Mouse (Mus musculus): ENCODE measurements around the gene Myocd. TPM values are rescaled to one million over a fixed set of nuclear protein-coding genes. Genes with fewer than 3 reads are reported as not detected.

Myocd gene
- total RNA-seq, 2 experiments from 2014 or later, result not detected

GRCm38 (mm10) chr11:65214954-65215629 is 54.7 kb downstream of the Myocd start:
- no peak for ATAC-seq (replicated peaks; ENCODE audit: poor library complexity, severe bottlenecking)

DNA sequence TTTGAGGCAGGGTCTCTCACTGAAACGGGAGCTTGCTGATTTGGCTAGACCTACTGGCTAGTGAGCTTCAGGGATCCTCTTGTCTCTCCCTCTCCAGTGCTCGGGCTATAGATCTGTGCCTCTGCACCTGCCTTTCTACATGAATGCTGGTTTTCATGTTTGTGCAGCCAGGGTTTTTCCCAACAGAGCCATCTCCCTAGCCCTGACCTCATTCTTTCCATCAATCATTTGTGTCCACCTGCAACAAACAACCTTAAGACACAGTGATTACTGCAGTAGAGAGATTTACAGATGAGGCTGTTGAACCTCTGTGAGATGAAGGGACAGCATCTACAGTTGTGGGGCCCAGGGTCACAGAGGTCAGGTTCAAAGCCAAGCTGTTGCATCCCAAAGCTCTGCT is 56.0 kb downstream of the Myocd start:
- no peak for ATAC-seq (replicated peaks; ENCODE audit: poor library complexity, severe bottlenecking)

GRCm38 (mm10) chr11:65211701-65212100 is 58.1 kb downstream of the Myocd start:
- ATAC-seq (replicated peaks; ENCODE audit: poor library complexity, severe bottlenecking), result no peak

GRCm38 (mm10) chr11:65209441-65209840 is 60.3 kb downstream of the Myocd start:
- no peak for ATAC-seq (replicated peaks; ENCODE audit: poor library complexity, severe bottlenecking)

GRCm38 (mm10) chr11:65205306-65205705 is 64.5 kb downstream of the Myocd start:
- ATAC-seq (replicated peaks; ENCODE audit: poor library complexity, severe bottlenecking), result no peak

GRCm38 (mm10) chr11:65204651-65205050 is 65.1 kb downstream of the Myocd start:
- ATAC-seq (replicated peaks; ENCODE audit: poor library complexity, severe bottlenecking), result no peak

GRCm38 (mm10) chr11:65203020-65203419 is 66.8 kb downstream of the Myocd start:
- ATAC-seq (replicated peaks; ENCODE audit: poor library complexity, severe bottlenecking), result no peak

GRCm38 (mm10) chr11:65202236-65202635 is 67.6 kb downstream of the Myocd start:
- no peak for ATAC-seq (replicated peaks; ENCODE audit: poor library complexity, severe bottlenecking)

- no peak for ATAC-seq (replicated peaks; ENCODE audit: poor library complexity, severe bottlenecking)
Observed at GRCm38 (mm10) chr11:65198026-65198425, 71.8 kb downstream of the Myocd start.

GRCm38 (mm10) chr11:65197280-65197679 is 72.5 kb downstream of the Myocd start:
- peak; percentile 52; the same call in 1 of the 2 replicates for ATAC-seq (replicated peaks; ENCODE audit: poor library complexity, severe bottlenecking)

DNA sequence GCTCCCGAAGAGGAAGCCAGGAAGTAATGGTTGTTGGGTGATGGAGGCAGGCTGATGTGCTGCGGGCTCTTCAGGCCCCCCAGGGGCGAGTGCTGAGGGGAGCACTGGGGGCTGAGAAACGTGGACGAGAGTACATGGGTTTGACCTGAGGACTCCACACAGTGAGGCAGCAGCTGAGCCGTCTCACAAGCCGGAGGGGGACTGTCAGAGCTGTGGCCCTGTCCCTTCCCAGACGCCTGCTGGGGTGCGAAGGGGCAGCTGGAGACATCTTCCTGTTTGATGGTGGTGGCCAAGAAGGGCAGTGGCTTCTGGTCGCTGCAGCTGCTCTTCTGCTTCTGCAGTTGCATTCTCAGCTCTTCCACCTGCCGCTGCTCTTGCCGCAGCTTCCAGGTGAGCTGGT is 82.8 kb downstream of the Myocd start:
- ATAC-seq (replicated peaks; ENCODE audit: poor library complexity, severe bottlenecking), result no peak

GRCm38 (mm10) chr11:65185114-65185513 is 84.7 kb downstream of the Myocd start:
- ATAC-seq (replicated peaks; ENCODE audit: poor library complexity, severe bottlenecking), result no peak

DNA sequence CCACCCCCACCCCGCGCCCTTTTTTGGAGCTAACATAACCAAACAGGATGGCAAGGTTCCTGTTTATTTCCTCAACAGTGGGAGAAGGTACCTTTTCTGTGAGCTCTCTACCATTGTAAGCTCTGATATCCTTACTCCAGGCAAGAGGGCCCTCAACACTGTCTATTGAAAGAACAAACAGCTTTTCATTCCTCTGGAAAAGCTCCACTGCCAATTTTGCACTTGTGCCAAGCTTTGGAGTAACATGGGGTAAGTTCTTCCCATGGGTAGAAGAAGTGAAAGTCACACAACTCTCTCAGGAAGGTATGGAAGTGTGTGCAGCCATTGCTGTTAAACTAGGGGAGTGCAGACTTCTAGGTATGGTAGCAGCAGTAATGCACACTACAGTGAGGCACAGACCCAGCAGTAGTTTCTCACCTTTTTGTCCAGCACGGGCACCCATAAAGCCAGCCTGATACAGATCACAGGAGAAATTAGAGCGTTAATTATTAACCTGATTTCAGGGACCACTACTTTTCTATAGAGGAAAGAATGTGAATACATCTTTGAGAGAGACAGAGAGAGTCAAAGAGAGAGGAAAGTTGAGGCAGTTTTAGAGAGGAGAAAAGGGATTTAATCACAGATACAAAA is 99.6 kb downstream of the Myocd start:
- no peak for ATAC-seq (replicated peaks; ENCODE audit: poor library complexity, severe bottlenecking)

GRCm38 (mm10) chr11:65162767-65163120 is 107.0 kb downstream of the Myocd start, which contains the start of gene Arhgap44:
Gene Arhgap44, minus strand, starts transcription at chr11:65162961.
- no peak for ATAC-seq (replicated peaks; ENCODE audit: poor library complexity, severe bottlenecking)

- ATAC-seq (replicated peaks; ENCODE audit: poor library complexity, severe bottlenecking), result no peak
Observed at GRCm38 (mm10) chr11:65161881-65162766, 107.7 kb downstream of the Myocd start.

DNA sequence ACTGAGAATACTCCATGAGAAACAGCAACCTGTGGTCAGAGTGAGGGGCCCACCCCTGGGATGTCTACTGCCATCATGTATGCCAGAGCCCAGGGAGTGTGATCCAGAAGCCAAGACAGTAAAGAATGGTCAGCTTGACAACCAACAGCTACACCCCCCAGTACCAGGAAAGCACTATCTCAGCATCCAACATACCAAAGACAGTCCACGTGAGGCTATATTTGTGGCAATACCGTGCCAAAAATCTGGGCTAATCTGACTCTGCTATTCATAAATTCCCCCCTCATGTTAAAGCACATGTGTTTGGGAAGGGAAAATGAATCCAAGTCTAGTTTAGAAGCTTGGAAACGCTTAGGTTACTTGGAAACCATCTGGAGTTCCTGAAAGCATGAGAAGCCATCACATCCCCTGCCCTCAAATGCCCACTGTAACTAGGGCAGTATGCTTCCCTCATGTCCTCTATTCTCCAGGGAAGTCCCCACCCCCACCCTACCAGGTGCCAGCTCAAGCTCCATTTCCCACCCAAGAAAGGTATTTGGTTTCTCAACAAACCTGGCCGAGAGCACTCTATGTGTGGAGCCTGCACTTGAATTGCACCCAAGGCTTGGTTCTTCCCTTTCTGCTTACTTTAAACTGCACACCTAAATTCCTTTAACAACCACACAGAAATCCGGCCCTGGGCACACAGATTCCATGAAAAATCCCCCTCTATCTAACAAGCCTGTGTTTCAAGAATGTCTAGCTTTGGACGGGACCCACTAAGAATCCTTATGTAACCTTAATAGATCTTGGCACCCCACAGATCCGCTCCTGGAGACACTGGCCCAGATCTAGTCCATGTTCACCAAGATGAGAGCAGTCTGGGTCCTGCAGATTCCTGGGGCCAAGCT is 108.6 kb downstream of the Myocd start:
- no peak for ATAC-seq (replicated peaks; ENCODE audit: poor library complexity, severe bottlenecking)

DNA sequence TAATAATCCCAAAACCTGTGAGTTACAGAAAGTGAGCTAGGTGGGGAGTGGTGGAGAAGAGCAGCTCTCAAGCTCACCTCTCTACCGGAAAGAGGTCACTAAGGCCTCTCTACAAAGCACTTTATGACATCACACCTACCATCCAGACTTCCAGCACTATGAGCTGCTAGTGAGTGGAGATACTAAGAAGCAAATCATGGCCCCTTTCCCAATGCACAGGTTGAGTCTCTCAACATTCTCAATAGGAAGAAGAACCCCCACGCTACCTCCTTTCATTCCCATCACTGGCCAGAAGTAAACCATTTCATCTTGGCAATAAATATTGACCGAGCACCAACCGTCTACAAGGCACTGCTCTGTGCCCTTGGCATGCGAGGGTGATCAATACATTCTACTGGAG is 110.0 kb downstream of the Myocd start, which contains the start of gene 1700086D15Rik:
Gene 1700086D15Rik (minus strand): TSS at position 101 of the 400 bp plus-strand sequence.
- ATAC-seq (replicated peaks; ENCODE audit: poor library complexity, severe bottlenecking), result no peak

DNA sequence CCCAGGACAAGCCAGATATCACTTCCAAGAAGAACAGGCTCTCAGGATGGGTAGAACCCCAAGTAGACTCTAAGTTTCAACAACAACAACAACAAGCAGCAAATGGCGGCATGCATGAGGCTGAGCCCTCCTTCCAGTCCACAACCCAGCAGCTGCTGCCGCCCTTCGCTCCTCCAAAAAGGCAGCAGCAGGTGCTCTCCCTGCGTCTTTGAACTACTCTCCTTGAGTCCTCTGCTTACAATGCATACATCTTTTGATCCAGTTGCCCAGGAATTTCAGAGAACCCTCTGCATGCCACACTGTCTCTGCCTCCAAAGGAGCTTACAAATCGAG is 111.2 kb downstream of the Myocd start:
- ATAC-seq (replicated peaks; ENCODE audit: poor library complexity, severe bottlenecking), result no peak

DNA sequence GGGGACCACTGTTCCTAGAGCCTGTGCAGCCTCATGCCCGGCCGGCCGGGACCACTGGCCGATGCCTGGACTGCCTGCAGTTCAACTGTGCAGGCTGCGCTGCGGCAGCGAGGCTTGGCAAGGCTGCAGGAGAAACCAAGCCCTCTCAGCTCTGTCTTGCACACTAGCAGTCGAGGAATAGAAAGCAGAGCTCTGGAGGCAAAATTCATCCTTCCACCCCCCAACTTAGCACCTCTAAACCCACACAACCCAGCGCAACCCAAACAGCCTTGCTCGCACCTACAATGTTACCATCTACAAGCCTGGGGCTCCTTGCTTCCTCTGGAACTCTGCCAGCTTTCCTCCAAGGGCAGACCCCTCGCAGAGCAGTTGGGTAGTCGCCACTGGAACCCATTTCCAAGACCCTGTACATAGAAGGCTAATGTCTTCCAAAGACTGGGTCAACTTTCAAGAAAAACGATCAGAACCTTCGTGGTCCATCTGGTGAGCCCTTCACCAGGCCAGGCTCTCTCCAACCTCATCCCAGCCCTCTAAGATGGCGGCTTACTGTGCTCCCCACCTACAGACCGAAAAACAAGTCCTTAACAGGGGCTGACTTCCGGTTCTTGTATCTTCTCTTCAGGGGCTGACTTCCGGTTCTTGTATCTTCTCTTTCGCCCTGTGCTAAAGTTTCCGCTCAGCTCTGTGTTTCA is 111.7 kb downstream of the Myocd start:
- ATAC-seq (replicated peaks; ENCODE audit: poor library complexity, severe bottlenecking), result no peak

- no peak for ATAC-seq (replicated peaks; ENCODE audit: poor library complexity, severe bottlenecking)
Observed at GRCm38 (mm10) chr11:65153006-65153405, 116.8 kb downstream of the Myocd start.
